Mouse (Mus musculus): ENCODE measurements around the gene Fut8. TPM values are rescaled to one million over a fixed set of nuclear protein-coding genes. Genes with fewer than 3 reads are reported as not detected.

Fut8 gene
- polyA plus RNA-seq, 1 experiment from 2014 or later, result 34.7 TPM

- Histone ChIP-seq H3K27ac (ENCODE audit: low read depth, low read length) (no peak overlapping the region), H3K27me3 (ENCODE audit: control insufficient read depth, insufficient read depth, low read length) (no peaks in the 10 kb centered on the region), H3K4me1 (ENCODE audit: control insufficient read depth, insufficient read depth, low read length) (no peaks in the 10 kb centered on the region), H3K4me2 (no peak overlapping the region), H3K36me3 (ENCODE audit: control insufficient read depth, insufficient read depth, low read length) (no peaks in the 10 kb centered on the region), H3K9ac (ENCODE audit: low read length) (no peak overlapping the region), H3K4me3 (ENCODE audit: low read depth, low read length) (no peak overlapping the region), H3K9me3 (ENCODE audit: control insufficient read depth, low read length) (no peaks in the 10 kb centered on the region)
- DNase-seq (ENCODE audit: low spot score, missing footprints) (no peak), ATAC-seq (ENCODE audit: low FRiP score) (no peak)
- WGBS, result 91% methylated on average over 1 of the region's 1 CpGs
Observed at GRCm38 (mm10) chr12:77495781-77496180, 257.9 kb downstream of the Fut8 start.

- H3K4me1 ChIP-seq (ENCODE audit: control insufficient read depth, insufficient read depth, low read length), result 0 out of 2 replicates have a peak, but pooled peaks cover 2% of the 10 kb centered on the region
- H3K4me3 ChIP-seq (ENCODE audit: low read depth, low read length), result no peak overlapping the region
- H3K4me2 ChIP-seq, result no peak overlapping the region
- no peaks in the 10 kb centered on the region for H3K27me3 ChIP-seq (ENCODE audit: control insufficient read depth, insufficient read depth, low read length)
- no peak for ATAC-seq (ENCODE audit: low FRiP score)
- no peak overlapping the region for H3K9ac ChIP-seq (ENCODE audit: low read length)
- WGBS, result 62% methylated on average over 2 of the region's 2 CpGs
- no peak overlapping the region for H3K27ac ChIP-seq (ENCODE audit: low read depth, low read length)
- H3K36me3 ChIP-seq (ENCODE audit: control insufficient read depth, insufficient read depth, low read length), result no peaks in the 10 kb centered on the region
- no peaks in the 10 kb centered on the region for H3K9me3 ChIP-seq (ENCODE audit: control insufficient read depth, low read length)
- no peak for DNase-seq (ENCODE audit: low spot score, missing footprints)
Observed at GRCm38 (mm10) chr12:77498153-77498552, 260.2 kb downstream of the Fut8 start.

- H3K4me2 ChIP-seq, result no peak overlapping the region
- no peak overlapping the region for H3K9ac ChIP-seq (ENCODE audit: low read length)
- ATAC-seq (ENCODE audit: low FRiP score) (no peak), DNase-seq (ENCODE audit: low spot score, missing footprints) (no peak)
- H3K9me3 ChIP-seq (ENCODE audit: control insufficient read depth, low read length), result no peaks in the 10 kb centered on the region
- no peaks in the 10 kb centered on the region for H3K27me3 ChIP-seq (ENCODE audit: control insufficient read depth, insufficient read depth, low read length)
- 0 out of 2 replicates have a peak, but pooled peaks cover 2% of the 10 kb centered on the region for H3K4me1 ChIP-seq (ENCODE audit: control insufficient read depth, insufficient read depth, low read length)
- no peaks in the 10 kb centered on the region for H3K36me3 ChIP-seq (ENCODE audit: control insufficient read depth, insufficient read depth, low read length)
- H3K4me3 ChIP-seq (ENCODE audit: low read depth, low read length), result no peak overlapping the region
- WGBS, result 80% methylated on average over 5 of the region's 5 CpGs
- H3K27ac ChIP-seq (ENCODE audit: low read depth, low read length), result no peak overlapping the region
Observed at GRCm38 (mm10) chr12:77500439-77501055, 262.6 kb downstream of the Fut8 start.

- no peak overlapping the region for H3K4me3 ChIP-seq (ENCODE audit: low read depth, low read length)
- H3K27me3 ChIP-seq (ENCODE audit: control insufficient read depth, insufficient read depth, low read length), result no peaks in the 10 kb centered on the region
- WGBS, result 58% methylated on average over 7 of the region's 7 CpGs
- ATAC-seq (ENCODE audit: low FRiP score), result no peak
- H3K27ac ChIP-seq (ENCODE audit: low read depth, low read length), result no peak overlapping the region
- H3K9me3 ChIP-seq (ENCODE audit: control insufficient read depth, low read length), result no peaks in the 10 kb centered on the region
- no peaks in the 10 kb centered on the region for H3K36me3 ChIP-seq (ENCODE audit: control insufficient read depth, insufficient read depth, low read length)
- no peak overlapping the region for H3K4me2 ChIP-seq
- H3K9ac ChIP-seq (ENCODE audit: low read length), result no peak overlapping the region
- no peak for DNase-seq (ENCODE audit: low spot score, missing footprints)
- H3K4me1 ChIP-seq (ENCODE audit: control insufficient read depth, insufficient read depth, low read length), result 0 out of 2 replicates have a peak, but pooled peaks cover 2% of the 10 kb centered on the region
Observed at GRCm38 (mm10) chr12:77501466-77502240, 263.7 kb downstream of the Fut8 start.

GRCm38 (mm10) chr12:77502243-77502642 lies 264.3 kb downstream of the Fut8 start:
- Histone ChIP-seq H3K27me3 (ENCODE audit: control insufficient read depth, insufficient read depth, low read length) (no peaks in the 10 kb centered on the region), H3K27ac (ENCODE audit: low read depth, low read length) (no peak overlapping the region), H3K4me1 (ENCODE audit: control insufficient read depth, insufficient read depth, low read length) (0 out of 2 replicates have a peak, but pooled peaks cover 2% of the 10 kb centered on the region), H3K9ac (ENCODE audit: low read length) (no peak overlapping the region), H3K4me2 (no peak overlapping the region), H3K9me3 (ENCODE audit: control insufficient read depth, low read length) (no peaks in the 10 kb centered on the region), H3K4me3 (ENCODE audit: low read depth, low read length) (no peak overlapping the region), H3K36me3 (ENCODE audit: control insufficient read depth, insufficient read depth, low read length) (no peaks in the 10 kb centered on the region)
- ATAC-seq (ENCODE audit: low FRiP score) (no peak), DNase-seq (ENCODE audit: low spot score, missing footprints) (no peak)
- 83% methylated on average over 3 of the region's 3 CpGs for WGBS

- no peaks in the 10 kb centered on the region for H3K36me3 ChIP-seq (ENCODE audit: control insufficient read depth, insufficient read depth, low read length)
- H3K4me2 ChIP-seq, result no peak overlapping the region
- H3K4me3 ChIP-seq (ENCODE audit: low read depth, low read length), result no peak overlapping the region
- 0 out of 2 replicates have a peak, but pooled peaks cover 2% of the 10 kb centered on the region for H3K4me1 ChIP-seq (ENCODE audit: control insufficient read depth, insufficient read depth, low read length)
- no peak for DNase-seq (ENCODE audit: low spot score, missing footprints)
- H3K27me3 ChIP-seq (ENCODE audit: control insufficient read depth, insufficient read depth, low read length), result no peaks in the 10 kb centered on the region
- no peaks in the 10 kb centered on the region for H3K9me3 ChIP-seq (ENCODE audit: control insufficient read depth, low read length)
- H3K27ac ChIP-seq (ENCODE audit: low read depth, low read length), result no peak overlapping the region
- WGBS, result 91% methylated on average over 2 of the region's 2 CpGs
- H3K9ac ChIP-seq (ENCODE audit: low read length), result no peak overlapping the region
- ATAC-seq (ENCODE audit: low FRiP score), result no peak
Observed at GRCm38 (mm10) chr12:77505431-77505830, 267.5 kb downstream of the Fut8 start.

GRCm38 (mm10) chr12:77507770-77508169 lies 269.8 kb downstream of the Fut8 start:
- Histone ChIP-seq H3K27me3 (ENCODE audit: control insufficient read depth, insufficient read depth, low read length) (no peaks in the 10 kb centered on the region), H3K36me3 (ENCODE audit: control insufficient read depth, insufficient read depth, low read length) (no peaks in the 10 kb centered on the region), H3K9ac (ENCODE audit: low read length) (no peak overlapping the region), H3K9me3 (ENCODE audit: control insufficient read depth, low read length) (no peaks in the 10 kb centered on the region), H3K27ac (ENCODE audit: low read depth, low read length) (no peak overlapping the region), H3K4me1 (ENCODE audit: control insufficient read depth, insufficient read depth, low read length) (no peaks in the 10 kb centered on the region), H3K4me2 (no peak overlapping the region), H3K4me3 (ENCODE audit: low read depth, low read length) (no peak overlapping the region)
- DNase-seq (ENCODE audit: low spot score, missing footprints) (no peak), ATAC-seq (ENCODE audit: low FRiP score) (no peak)
- WGBS, result 92% methylated on average over 24 of the region's 24 CpGs

GRCm38 (mm10) chr12:77510758-77511157 lies 272.8 kb downstream of the Fut8 start:
- H3K4me1 ChIP-seq (ENCODE audit: control insufficient read depth, insufficient read depth, low read length), result no peaks in the 10 kb centered on the region
- H3K4me3 ChIP-seq (ENCODE audit: low read depth, low read length), result no peak overlapping the region
- H3K4me2 ChIP-seq, result no peak overlapping the region
- H3K36me3 ChIP-seq (ENCODE audit: control insufficient read depth, insufficient read depth, low read length), result no peaks in the 10 kb centered on the region
- H3K27ac ChIP-seq (ENCODE audit: low read depth, low read length), result no peak overlapping the region
- H3K27me3 ChIP-seq (ENCODE audit: control insufficient read depth, insufficient read depth, low read length), result no peaks in the 10 kb centered on the region
- H3K9me3 ChIP-seq (ENCODE audit: control insufficient read depth, low read length), result no peaks in the 10 kb centered on the region
- H3K9ac ChIP-seq (ENCODE audit: low read length), result no peak overlapping the region
- 84% methylated on average over 7 of the region's 7 CpGs for WGBS
- no peak for ATAC-seq (ENCODE audit: low FRiP score)
- no peak for DNase-seq (ENCODE audit: low spot score, missing footprints)

- H3K27ac ChIP-seq (ENCODE audit: low read depth, low read length), result no peak overlapping the region
- no peak overlapping the region for H3K4me3 ChIP-seq (ENCODE audit: low read depth, low read length)
- H3K4me1 ChIP-seq (ENCODE audit: control insufficient read depth, insufficient read depth, low read length), result no peaks in the 10 kb centered on the region
- no peaks in the 10 kb centered on the region for H3K27me3 ChIP-seq (ENCODE audit: control insufficient read depth, insufficient read depth, low read length)
- WGBS, result 85% methylated on average over 9 of the region's 9 CpGs
- ATAC-seq (ENCODE audit: low FRiP score) (no peak), DNase-seq (ENCODE audit: low spot score, missing footprints) (no peak)
- H3K9ac ChIP-seq (ENCODE audit: low read length), result no peak overlapping the region
- H3K36me3 ChIP-seq (ENCODE audit: control insufficient read depth, insufficient read depth, low read length), result no peaks in the 10 kb centered on the region
- no peaks in the 10 kb centered on the region for H3K9me3 ChIP-seq (ENCODE audit: control insufficient read depth, low read length)
- H3K4me2 ChIP-seq, result no peak overlapping the region
Observed at GRCm38 (mm10) chr12:77511206-77511605, 273.3 kb downstream of the Fut8 start.

Data from midbrain, embryonic 11.5 days (tissue).